Mouse (Mus musculus): ENCODE results near the gene Slc1a3. TPM values are rescaled to one million over a fixed set of nuclear protein-coding genes. Genes with fewer than 3 reads are reported as not detected.

The Slc1a3 gene
- total and polyA plus RNA-seq, 3 experiments = 0.16 TPM; not detected in 2

GRCm38 (mm10) chr15:8672532-8672931, 38.0 kb downstream of the Slc1a3 start:
- Histone ChIP-seq H3K36me3 (replicated peaks) (no peaks in the 10 kb centered on the region), H3K27me3 (ENCODE audit: insufficient read depth, low read length) (peaks cover 16% of the 10 kb centered on the region), H3K9me3 (replicated peaks) (no peaks in the 10 kb centered on the region), H3K4me3 (ENCODE audit: low read depth, low read length) (no peak overlapping the region), H3K4me1 (ENCODE audit: insufficient read depth, low read depth, low read length) (no peaks in the 10 kb centered on the region)
- TF ChIP-seq GATA2 (IDR thresholded peaks at IDR 0.05; ENCODE audit: borderline replicate concordance, low read depth, low read length) = no peak
- no peak for TF ChIP-seq GATA1 (IDR thresholded peaks at IDR 0.05; ENCODE audit: borderline replicate concordance, low read length)
- TF ChIP-seq CTCF (IDR thresholded peaks at IDR 0.05; ENCODE audit: low read depth, low read length) = no peak
- no peak for TF ChIP-seq TAL1 (conservative IDR thresholded peaks at IDR 0.05; ENCODE audit: low read depth, low read length)
- no peak for TF ChIP-seq POLR2AphosphoS5 (IDR thresholded peaks at IDR 0.05; ENCODE audit: insufficient replicate concordance, low read depth, low read length)
- DNase-seq (ENCODE audit: low spot score) (no peak), ATAC-seq (ENCODE audit: extremely low read depth, insufficient number of reproducible peaks, low FRiP score, poor library complexity, severe bottlenecking) (no peak)

GRCm38 (mm10) chr15:8667849-8668522, 42.6 kb downstream of the Slc1a3 start:
- no peaks in the 10 kb centered on the region for H3K4me1 ChIP-seq (ENCODE audit: insufficient read depth, low read depth, low read length)
- ATAC-seq (ENCODE audit: extremely low read depth, insufficient number of reproducible peaks, low FRiP score, poor library complexity, severe bottlenecking) = no peak

DNA sequence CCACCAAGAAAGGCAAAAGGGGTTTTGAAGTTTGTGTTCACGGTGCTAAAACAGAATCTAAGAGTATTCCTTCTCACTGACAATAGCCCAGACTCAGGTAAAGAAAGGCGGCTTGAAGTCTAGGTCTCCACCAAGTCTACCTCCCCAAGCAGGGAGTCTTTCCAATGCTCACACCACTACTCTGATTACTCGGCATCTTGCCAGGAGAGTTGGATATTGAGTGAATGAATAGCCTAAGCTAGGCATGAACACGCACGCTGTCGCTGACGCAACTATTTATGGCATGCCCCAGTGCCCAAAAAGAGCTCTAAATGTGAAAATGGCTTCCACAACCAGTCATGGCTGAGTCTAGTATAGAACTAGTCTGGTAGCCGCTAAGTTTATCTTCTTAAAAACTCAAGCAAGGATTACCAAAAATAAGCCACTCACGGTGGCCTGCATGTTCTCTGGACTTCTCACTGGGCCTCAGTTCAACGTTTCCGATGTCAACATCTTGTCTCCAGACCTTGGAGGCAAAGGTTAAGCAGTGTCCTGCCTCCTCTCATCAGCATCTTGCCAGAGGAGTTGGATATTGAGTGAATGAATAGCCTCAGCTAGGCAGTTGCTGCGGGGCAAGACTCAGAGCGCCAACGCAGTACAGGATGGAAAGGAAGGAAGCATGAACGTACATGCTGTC, 44.8 kb downstream of the Slc1a3 start:
- Histone ChIP-seq H3K27me3 (ENCODE audit: insufficient read depth, low read length) (peaks cover 4% of the 10 kb centered on the region), H3K4me1 (ENCODE audit: insufficient read depth, low read depth, low read length) (no peaks in the 10 kb centered on the region), H3K4me3 (ENCODE audit: low read depth, low read length) (no peak overlapping the region), H3K9me3 (replicated peaks) (no peaks in the 10 kb centered on the region), H3K36me3 (replicated peaks) (no peaks in the 10 kb centered on the region)
- ATAC-seq (ENCODE audit: extremely low read depth, insufficient number of reproducible peaks, low FRiP score, poor library complexity, severe bottlenecking) (no peak), DNase-seq (ENCODE audit: low spot score) (no peak)
- no peak for TF ChIP-seq GATA1 (IDR thresholded peaks at IDR 0.05; ENCODE audit: borderline replicate concordance, low read length)
- no peak for TF ChIP-seq GATA2 (IDR thresholded peaks at IDR 0.05; ENCODE audit: borderline replicate concordance, low read depth, low read length)
- no peak for TF ChIP-seq POLR2AphosphoS5 (IDR thresholded peaks at IDR 0.05; ENCODE audit: insufficient replicate concordance, low read depth, low read length)
- no peak for TF ChIP-seq TAL1 (conservative IDR thresholded peaks at IDR 0.05; ENCODE audit: low read depth, low read length)
- no peak for TF ChIP-seq CTCF (IDR thresholded peaks at IDR 0.05; ENCODE audit: low read depth, low read length)

More at GRCm38 (mm10) chr15:8667849-8668522, 42.6 kb downstream of the Slc1a3 start:
- Histone ChIP-seq H3K27me3 (ENCODE audit: insufficient read depth, low read length) (peaks cover 16% of the 10 kb centered on the region), H3K4me3 (ENCODE audit: low read depth, low read length) (no peak overlapping the region), H3K36me3 (replicated peaks) (no peaks in the 10 kb centered on the region), H3K9me3 (replicated peaks) (no peaks in the 10 kb centered on the region)
- TF ChIP-seq CTCF (IDR thresholded peaks at IDR 0.05; ENCODE audit: low read depth, low read length) (no peak), POLR2AphosphoS5 (IDR thresholded peaks at IDR 0.05; ENCODE audit: insufficient replicate concordance, low read depth, low read length) (no peak), TAL1 (conservative IDR thresholded peaks at IDR 0.05; ENCODE audit: low read depth, low read length) (no peak), GATA1 (IDR thresholded peaks at IDR 0.05; ENCODE audit: borderline replicate concordance, low read length) (no peak), GATA2 (IDR thresholded peaks at IDR 0.05; ENCODE audit: borderline replicate concordance, low read depth, low read length) (no peak)
- no peak for DNase-seq (ENCODE audit: low spot score)

GRCm38 (mm10) chr15:8663348-8664099, 47.0 kb downstream of the Slc1a3 start:
- no peak overlapping the region for H3K4me3 ChIP-seq (ENCODE audit: low read depth, low read length)
- H3K36me3 ChIP-seq (replicated peaks) = no peaks in the 10 kb centered on the region
- TF ChIP-seq CTCF (IDR thresholded peaks at IDR 0.05; ENCODE audit: low read depth, low read length) (no peak), GATA2 (IDR thresholded peaks at IDR 0.05; ENCODE audit: borderline replicate concordance, low read depth, low read length) (no peak), TAL1 (conservative IDR thresholded peaks at IDR 0.05; ENCODE audit: low read depth, low read length) (no peak), POLR2AphosphoS5 (IDR thresholded peaks at IDR 0.05; ENCODE audit: insufficient replicate concordance, low read depth, low read length) (no peak), GATA1 (IDR thresholded peaks at IDR 0.05; ENCODE audit: borderline replicate concordance, low read length) (no peak)
- H3K4me1 ChIP-seq (ENCODE audit: insufficient read depth, low read depth, low read length) = no peaks in the 10 kb centered on the region
- DNase-seq (ENCODE audit: low spot score) (no peak), ATAC-seq (ENCODE audit: extremely low read depth, insufficient number of reproducible peaks, low FRiP score, poor library complexity, severe bottlenecking) (no peak)
- no peaks in the 10 kb centered on the region for H3K9me3 ChIP-seq (replicated peaks)
- peaks cover 3% of the 10 kb centered on the region; the same call in 1 of the 2 replicates for H3K27me3 ChIP-seq (ENCODE audit: insufficient read depth, low read length)

DNA sequence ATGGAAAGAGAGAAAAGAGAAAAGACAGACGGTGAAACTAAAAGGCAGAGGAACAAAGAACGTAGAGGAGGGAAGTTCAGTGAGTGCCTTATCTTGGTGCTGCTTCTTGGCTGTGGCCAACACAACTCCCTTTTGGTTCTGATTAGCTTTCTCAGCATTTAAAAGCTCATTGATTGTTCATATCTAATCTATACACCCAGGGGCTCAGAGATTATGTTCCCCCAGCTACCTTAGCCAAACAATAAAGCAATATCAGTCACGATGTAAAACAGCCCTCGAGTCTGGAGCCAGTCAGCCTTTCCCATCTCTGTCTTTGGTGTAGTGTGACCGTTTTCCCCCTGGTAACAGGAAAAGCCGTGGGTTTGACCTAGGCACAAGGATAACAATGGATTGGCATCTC, 48.7 kb downstream of the Slc1a3 start:
- DNase-seq (ENCODE audit: low spot score) (no peak), ATAC-seq (ENCODE audit: extremely low read depth, insufficient number of reproducible peaks, low FRiP score, poor library complexity, severe bottlenecking) (no peak)
- Histone ChIP-seq H3K36me3 (replicated peaks) (no peaks in the 10 kb centered on the region), H3K9me3 (replicated peaks) (no peaks in the 10 kb centered on the region), H3K4me3 (ENCODE audit: low read depth, low read length) (no peak overlapping the region), H3K4me1 (ENCODE audit: insufficient read depth, low read depth, low read length) (no peaks in the 10 kb centered on the region), H3K27me3 (ENCODE audit: insufficient read depth, low read length) (no peaks in the 10 kb centered on the region)
- no peak for TF ChIP-seq TAL1 (conservative IDR thresholded peaks at IDR 0.05; ENCODE audit: low read depth, low read length)
- no peak for TF ChIP-seq GATA1 (IDR thresholded peaks at IDR 0.05; ENCODE audit: borderline replicate concordance, low read length)
- TF ChIP-seq CTCF (IDR thresholded peaks at IDR 0.05; ENCODE audit: low read depth, low read length) = no peak
- no peak for TF ChIP-seq POLR2AphosphoS5 (IDR thresholded peaks at IDR 0.05; ENCODE audit: insufficient replicate concordance, low read depth, low read length)
- no peak for TF ChIP-seq GATA2 (IDR thresholded peaks at IDR 0.05; ENCODE audit: borderline replicate concordance, low read depth, low read length)

DNA sequence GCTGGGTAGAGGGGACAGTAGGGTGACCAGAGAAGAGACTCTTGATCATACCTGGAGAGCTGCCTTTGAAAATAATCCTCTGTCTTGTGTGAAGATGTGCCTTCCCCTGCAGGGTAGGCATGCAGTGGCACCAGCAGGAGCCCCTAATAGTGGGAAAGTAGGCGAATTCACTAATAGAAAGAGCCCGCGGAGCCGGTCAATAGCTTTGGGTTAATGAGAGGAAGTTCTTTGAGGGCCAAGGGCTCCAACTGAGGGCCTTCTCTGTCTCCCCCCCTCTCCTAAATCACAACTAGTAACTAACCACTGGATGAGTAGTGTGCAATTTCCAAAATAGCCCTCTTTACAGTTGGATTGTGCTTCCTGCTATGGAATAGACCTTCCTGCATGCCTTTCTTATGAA, 50.6 kb downstream of the Slc1a3 start:
- no peaks in the 10 kb centered on the region for H3K9me3 ChIP-seq (replicated peaks)
- no peak for ATAC-seq (ENCODE audit: extremely low read depth, insufficient number of reproducible peaks, low FRiP score, poor library complexity, severe bottlenecking)
- no peaks in the 10 kb centered on the region for H3K27me3 ChIP-seq (ENCODE audit: insufficient read depth, low read length)
- H3K4me3 ChIP-seq (ENCODE audit: low read depth, low read length) = no peak overlapping the region
- no peak for DNase-seq (ENCODE audit: low spot score)
- TF ChIP-seq TAL1 (conservative IDR thresholded peaks at IDR 0.05; ENCODE audit: low read depth, low read length) (no peak), CTCF (IDR thresholded peaks at IDR 0.05; ENCODE audit: low read depth, low read length) (no peak), GATA1 (IDR thresholded peaks at IDR 0.05; ENCODE audit: borderline replicate concordance, low read length) (no peak), POLR2AphosphoS5 (IDR thresholded peaks at IDR 0.05; ENCODE audit: insufficient replicate concordance, low read depth, low read length) (no peak), GATA2 (IDR thresholded peaks at IDR 0.05; ENCODE audit: borderline replicate concordance, low read depth, low read length) (no peak)
- H3K36me3 ChIP-seq (replicated peaks) = no peaks in the 10 kb centered on the region
- no peaks in the 10 kb centered on the region for H3K4me1 ChIP-seq (ENCODE audit: insufficient read depth, low read depth, low read length)

Data from G1E (cell line).